Mouse (Mus musculus) erythroblast, embryonic 14.5 days (primary cell): ENCODE measurements around the gene Chd3.

Experiments
- GATA1 ChIP-seq: IDR thresholded peaks from 2 replicates; pipeline ENCODE4 v1.6.1; 2012; ENCODE audit warnings: low read length, inconsistent platforms, mixed read lengths
- TAL1 ChIP-seq: IDR thresholded peaks from 3 replicates; pipeline ENCODE4 v1.6.1; 2012; ENCODE audit warnings: low read length, inconsistent platforms, mixed read lengths

DNA sequence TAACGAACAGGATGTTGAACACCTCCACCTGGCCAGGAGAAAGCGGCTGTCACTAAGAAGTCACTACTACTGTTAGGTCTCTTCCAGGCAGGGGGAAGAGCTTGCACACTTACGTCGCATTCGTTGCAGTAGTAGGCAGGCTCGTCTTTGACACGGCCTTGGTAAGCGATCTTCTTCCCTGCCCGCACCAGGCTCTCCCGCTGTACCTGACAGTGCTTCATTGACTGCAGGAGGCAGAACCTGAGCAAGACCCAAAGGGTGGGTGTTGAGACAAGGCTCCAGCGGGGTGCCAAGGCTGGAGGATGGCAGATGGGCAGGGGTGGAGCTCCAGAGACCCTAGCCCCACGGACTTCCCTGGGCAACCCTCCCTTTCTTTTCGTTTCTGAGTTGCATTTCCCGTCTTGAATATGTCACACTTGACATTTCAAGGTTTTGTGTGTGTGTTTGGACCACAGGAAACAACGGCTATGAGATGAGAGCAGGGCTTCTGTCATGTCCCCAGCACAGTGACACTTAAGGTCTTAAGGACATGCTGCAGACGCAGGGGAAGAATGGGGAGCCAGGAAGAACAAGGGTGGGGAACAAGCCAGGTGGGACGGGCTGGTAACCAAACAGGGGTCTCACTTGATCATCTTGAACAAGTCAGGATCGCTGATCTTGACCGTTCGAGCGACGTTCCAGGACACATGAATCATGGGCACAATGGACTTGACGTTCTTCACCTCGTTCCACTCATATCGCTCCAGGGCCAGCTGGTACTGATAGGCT is 31.1 kb upstream of the Chd3 start:
- TF ChIP-seq GATA1 (no peak), TAL1 (no peak)
